Comparison of ENCODE assay signal across 9 mouse cellular contexts in the genomic region with DNA sequence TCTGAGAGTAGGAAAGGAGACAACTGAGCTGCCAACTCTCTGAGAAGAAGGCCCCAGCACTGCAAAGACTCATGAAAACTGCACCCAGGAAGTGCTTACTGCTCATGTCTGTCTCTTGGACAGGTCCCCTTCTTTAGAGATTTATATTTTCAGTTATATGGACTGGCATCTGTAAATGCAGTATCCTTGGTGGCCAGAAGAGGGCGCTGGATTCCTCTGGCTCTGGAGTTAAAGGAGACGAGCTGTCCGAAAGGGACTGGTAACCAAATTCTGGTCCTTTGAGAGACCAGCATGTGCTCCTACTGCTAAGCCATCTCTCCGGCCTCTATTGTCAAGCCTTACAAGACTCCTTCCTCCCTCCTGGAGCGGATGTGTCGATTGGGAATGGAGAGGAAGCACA. TPM values are rescaled to one million over a fixed set of nuclear protein-coding genes. Genes with fewer than 3 reads are reported as not detected.
DNase-seq lines count a peak whose midpoint lies in the region; TF ChIP-seq lines count a peak whose summit lies in the region.
"Had no signal": no experiment of that assay in that cellular context is flagged by ENCODE, and none has a peak within 500 bp of the region (broad histone marks: within the 10 kb centered on the region; RNA-seq: fewer than 3 reads in every experiment).

No protein-coding gene starts in this region.

- peaks cover 0 to 12% of the 10 kb centered on the region in 2 experiments; a peak in 3 of 4 replicates for H3K4me1 ChIP-seq in ES-E14 (ENCODE audit: control insufficient read depth in 2 of 2, insufficient read depth in 2 of 2, low read length in 2 of 2, poor library complexity in 1 of 2)
- H3K4me1 ChIP-seq in small intestine, adult 2 months (ENCODE audit: control insufficient read depth, insufficient read depth, insufficient read length, low read length), result no peaks in the 10 kb centered on the region; the same call in 1 of the 2 replicates

- H3K9me3 ChIP-seq in ES-E14 (ENCODE audit: control insufficient read depth, insufficient read depth, low read depth, low read length), result no peaks in the 10 kb centered on the region
- H3K9me3 ChIP-seq: heart, embryonic 15.5 days; limb, embryonic 12.5 days had no signal

- H3K36me3 ChIP-seq in ES-E14 (ENCODE audit: control insufficient read depth, insufficient read depth, low read length, poor library complexity, severe bottlenecking), result no peaks in the 10 kb centered on the region
- H3K36me3 ChIP-seq in small intestine, adult 2 months (ENCODE audit: control insufficient read depth, insufficient read depth, low read length), result no peaks in the 10 kb centered on the region
- H3K36me3 ChIP-seq: heart, embryonic 15.5 days; limb, embryonic 12.5 days had no signal

- H3K9ac ChIP-seq in ES-E14 (ENCODE audit: insufficient read depth, low read depth, low read length, poor library complexity, severe bottlenecking), result peak overlapping the region; percentile 21; the same call in 1 of the 2 replicates
- H3K9ac ChIP-seq: heart, embryonic 15.5 days; limb, embryonic 12.5 days had no signal

- 55% methylated on average over 6 of the region's 6 CpGs for WGBS in small intestine, adult 2 months

- in situ Hi-C loops in ES-E14 (cut with MboI; ENCODE audit: low sequenced_read_pairs in 2 of 2, unreplicated experiment in 2 of 2), result no loop called here

- no peak overlapping the region for H3K27ac ChIP-seq in left cerebral cortex, adult 2 months
- H3K27ac ChIP-seq in ES-E14 (ENCODE audit: insufficient read depth, low read depth, low read length, poor library complexity, severe bottlenecking), result no peak overlapping the region
- H3K27ac ChIP-seq in small intestine, adult 2 months (ENCODE audit: insufficient read depth, low read depth, low read length), result no peak overlapping the region
- H3K27ac ChIP-seq: heart, embryonic 15.5 days; limb, embryonic 12.5 days had no signal

- no peak for TF ChIP-seq POLR2A in small intestine, adult 2 months (IDR thresholded peaks at IDR 0.05; ENCODE audit: low read depth, low read length)

- TF ChIP-seq CTCF in left cerebral cortex, adult 2 months (IDR thresholded peaks at IDR 0.05), result peak; percentile 56
- TF ChIP-seq CTCF in small intestine, adult 2 months (IDR thresholded peaks at IDR 0.05; ENCODE audit: extremely low read depth, insufficient read length, insufficient replicate concordance, low read depth, low read length), result peak; percentile 73; the same call in 1 of the 2 replicates

- no peak for DNase-seq in left cerebral cortex, adult 2 months (ENCODE audit: extremely low spot score in 1 of 2, low spot score in 2 of 2)
- no peak for DNase-seq in left cerebral cortex, postnatal 25 days (ENCODE audit: low spot score in 2 of 2)
- peak; percentile 51 for DNase-seq in ES-E14 (ENCODE audit: low read depth, low spot score)
- peak; percentile 34 for DNase-seq in c-Kit-positive CD71-positive TER-119-negative erythroid progenitor cells, embryonic 14.5 days (ENCODE audit: low read depth)
- no peak for DNase-seq in yolk sac, embryonic 10.5 days (ENCODE audit: low spot score)
- no peak for DNase-seq in adrenal gland, adult 8-10 months

- intact Hi-C loops in left cerebral cortex, adult 2 months (cut with DNase I), result no loop called here
- intact Hi-C loops in left cerebral cortex, postnatal 25 days (cut with DNase I), result no loop called here

- no peaks in the 10 kb centered on the region for H3K27me3 ChIP-seq in small intestine, adult 2 months (ENCODE audit: control insufficient read depth, insufficient read depth, low read length)
- H3K27me3 ChIP-seq: heart, embryonic 15.5 days had no signal

- H3K4me3 ChIP-seq in left cerebral cortex, adult 2 months, result no peak overlapping the region
- H3K4me3 ChIP-seq in ES-E14 (ENCODE audit: insufficient read depth in 1 of 2, low read depth in 1 of 2, low read length in 2 of 2, poor library complexity in 1 of 2, severe bottlenecking in 1 of 2), result no peak overlapping the region
- no peak overlapping the region for H3K4me3 ChIP-seq in small intestine, adult 2 months (ENCODE audit: low read depth, low read length)
- H3K4me3 ChIP-seq: heart, embryonic 15.5 days; limb, embryonic 12.5 days had no signal

TF ChIP-seq in ES-E14, 5 proteins besides CTCF, POLR2A, EP300 and RAD21:
- TF ChIP-seq HCFC1 (IDR thresholded peaks at IDR 0.05; ENCODE audit: borderline replicate concordance, insufficient read depth, low read length) (no peak), CHD2 (IDR thresholded peaks at IDR 0.05; ENCODE audit: low read depth, low read length) (no peak), ZNF384 (IDR thresholded peaks at IDR 0.05; ENCODE audit: low read depth, low read length) (no peak), MAFK (IDR thresholded peaks at IDR 0.05; ENCODE audit: insufficient read depth, low read depth, low read length) (no peak), ZC3H11A (IDR thresholded peaks at IDR 0.05; ENCODE audit: borderline replicate concordance, low read depth, low read length) (no peak)

RNA-seq across cellular contexts. Expression of a gene that starts 26.9 kb away (rescaled TPM):
- 10 to 100 TPM; 13.0 to 14.0 TPM for total RNA-seq in left cerebral cortex, adult 2 months (2021)
- total RNA-seq in left cerebral cortex, postnatal 25 days (2021), result 10 to 100 TPM; 17.0 to 17.8 TPM
- total RNA-seq in ES-E14 (2012; rRNA removed), result 36.4 and 53.2 TPM in 2 replicates
- polyA plus RNA-seq in small intestine, adult 2 months (2012; rRNA removed), result 113 and 265 TPM in 2 replicates
- 10 to 100 TPM; 30.6 to 34.9 (median 32.4) TPM for total RNA-seq in adrenal gland, adult 8-10 months (2022)

RNA-seq across cellular contexts. Expression of a gene that starts 28.9 kb away (rescaled TPM):
- 10 to 100 TPM; 16.3 to 18.3 TPM for total RNA-seq in left cerebral cortex, adult 2 months (2021)
- 10 to 100 TPM; 17.7 to 18.8 TPM for total RNA-seq in left cerebral cortex, postnatal 25 days (2021)
- 6.7 and 8.2 TPM in 2 replicates for total RNA-seq in ES-E14 (2012; rRNA removed)
- polyA plus RNA-seq in small intestine, adult 2 months (2012; rRNA removed), result 4.7 and 9.1 TPM in 2 replicates
- total RNA-seq in adrenal gland, adult 8-10 months (2022), result 10 to 100 TPM in 1 of 4 experiments, 1 to 10 TPM in 3; 6.6 to 10.1 (median 9.0) TPM

RNA-seq across cellular contexts. Expression of a gene that starts 55.2 kb away (rescaled TPM):
- total RNA-seq in left cerebral cortex, adult 2 months (2021), result 1 to 10 TPM; 2.2 to 3.3 TPM
- 1 to 10 TPM; 1.9 to 2.0 TPM for total RNA-seq in left cerebral cortex, postnatal 25 days (2021)
- total RNA-seq in ES-E14 (2012; rRNA removed), result 44.1 and 74.5 TPM in 2 replicates
- 46.1 and 66.7 TPM in 2 replicates for polyA plus RNA-seq in small intestine, adult 2 months (2012; rRNA removed)
- 10 to 100 TPM in 2 of 4 experiments, 1 to 10 TPM in 2; 7.6 to 16.6 (median 11.2) TPM for total RNA-seq in adrenal gland, adult 8-10 months (2022)

Comparison
In these comparisons a context has a peak if more than half of its experiments do, and no peak if none do; other contexts are left out.
1. DNase-seq: peak in ES-E14 (single experiment) and c-Kit-positive CD71-positive TER-119-negative erythroid progenitor cells, embryonic 14.5 days (single experiment); none in left cerebral cortex, adult 2 months (0 of 2), left cerebral cortex, postnatal 25 days (0 of 2), yolk sac, embryonic 10.5 days (single experiment) and adrenal gland, adult 8-10 months (single experiment).